Mouse (Mus musculus): ENCODE results near the gene Acpp. TPM values are rescaled to one million over a fixed set of nuclear protein-coding genes. Genes with fewer than 3 reads are reported as not detected.
A peak's percentile ranks its signal among the peaks of the same experiment; 100 is the strongest.

The Acpp gene
- polyA plus RNA-seq, 1 experiment from 2014 or later, result 0.08 TPM

GRCm38 (mm10) chr9:104282536-104282935 lies 55.0 kb downstream of the Acpp start:
- Histone ChIP-seq H3K9me3 (no peaks in the 10 kb centered on the region), H3K36me3 (no peaks in the 10 kb centered on the region), H3K27me3 (ENCODE audit: insufficient read depth, poor library complexity, severe bottlenecking) (peaks cover 4% of the 10 kb centered on the region; the same call in 1 of the 2 replicates), H3K4me3 (no peak overlapping the region), H3K4me1 (no peaks in the 10 kb centered on the region), H3K27ac (no peak overlapping the region)
- no peak for DNase-seq (ENCODE audit: low spot score)
- 49% methylated on average over 8 of the region's 8 CpGs for WGBS

DNA sequence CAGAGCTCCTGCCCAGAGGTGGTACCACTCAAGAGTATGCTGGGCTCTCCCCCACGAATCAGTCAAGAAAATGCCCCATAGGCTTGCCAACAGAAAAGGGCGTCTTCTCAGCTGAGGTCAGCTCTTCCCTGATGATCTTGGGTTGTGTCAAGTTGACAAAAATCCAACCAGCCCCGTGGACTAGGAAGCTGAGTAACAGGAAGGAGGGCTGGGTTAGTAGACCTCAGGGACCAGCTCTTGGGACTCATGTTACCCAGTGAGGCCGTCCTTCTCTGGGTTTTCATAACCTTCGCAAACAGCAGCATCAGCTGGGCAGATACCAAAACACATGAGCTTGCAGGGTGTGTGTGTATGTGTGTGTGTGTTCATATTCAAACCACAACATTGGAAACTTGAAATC lies 55.8 kb downstream of the Acpp start:
- Histone ChIP-seq H3K36me3 (no peaks in the 10 kb centered on the region), H3K4me1 (no peaks in the 10 kb centered on the region), H3K27me3 (ENCODE audit: insufficient read depth, poor library complexity, severe bottlenecking) (peaks cover 4% of the 10 kb centered on the region; the same call in 1 of the 2 replicates), H3K27ac (no peak overlapping the region), H3K4me3 (no peak overlapping the region), H3K9me3 (no peaks in the 10 kb centered on the region)
- no peak for DNase-seq (ENCODE audit: low spot score)
- 72% methylated on average over 5 of the region's 5 CpGs for WGBS

GRCm38 (mm10) chr9:104280725-104281495 lies 56.6 kb downstream of the Acpp start:
- H3K9me3 ChIP-seq, result no peaks in the 10 kb centered on the region
- 73% methylated on average over 8 of the region's 8 CpGs for WGBS
- H3K36me3 ChIP-seq, result no peaks in the 10 kb centered on the region
- no peak for DNase-seq (ENCODE audit: low spot score)
- no peak overlapping the region for H3K27ac ChIP-seq
- no peaks in the 10 kb centered on the region for H3K4me1 ChIP-seq
- peaks cover 4% of the 10 kb centered on the region; the same call in 1 of the 2 replicates for H3K27me3 ChIP-seq (ENCODE audit: insufficient read depth, poor library complexity, severe bottlenecking)
- no peak overlapping the region for H3K4me3 ChIP-seq

DNA sequence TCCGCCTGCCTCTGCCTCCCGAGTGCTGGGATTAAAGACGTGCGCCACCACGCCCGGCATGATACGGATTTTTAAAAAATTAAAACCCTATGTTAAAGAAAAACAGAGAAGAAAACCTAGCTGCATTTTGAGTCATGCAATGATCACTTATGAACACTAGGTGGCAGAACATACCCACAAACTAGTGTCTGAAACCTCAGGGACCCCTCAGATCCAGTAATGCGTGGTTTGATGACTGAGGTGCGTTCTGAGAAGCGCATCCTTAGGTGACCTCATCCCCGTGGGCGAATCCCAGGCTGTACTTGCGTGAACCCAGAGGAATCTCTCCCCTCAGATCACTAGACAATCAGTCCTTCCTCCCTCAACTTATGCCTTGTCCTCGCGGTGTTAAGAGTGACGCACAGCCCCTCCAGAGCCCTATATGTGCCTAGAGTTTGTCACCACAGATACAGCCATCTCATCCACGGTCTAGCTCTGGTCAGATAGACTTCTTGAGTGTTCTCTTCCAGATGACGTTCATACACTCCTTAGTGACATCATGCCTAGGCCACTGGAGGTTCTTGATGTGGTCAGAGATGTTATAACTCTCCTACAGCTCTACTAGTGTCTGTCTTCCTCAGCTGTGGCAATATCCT lies 59.9 kb downstream of the Acpp start:
- Histone ChIP-seq H3K27me3 (ENCODE audit: insufficient read depth, poor library complexity, severe bottlenecking) (peaks cover 9% of the 10 kb centered on the region; the same call in 1 of the 2 replicates), H3K27ac (no peak overlapping the region), H3K4me1 (no peaks in the 10 kb centered on the region), H3K9me3 (no peaks in the 10 kb centered on the region), H3K4me3 (no peak overlapping the region), H3K36me3 (no peaks in the 10 kb centered on the region)
- DNase-seq (ENCODE audit: low spot score), result no peak
- 25% methylated on average over 18 of the region's 18 CpGs for WGBS

DNA sequence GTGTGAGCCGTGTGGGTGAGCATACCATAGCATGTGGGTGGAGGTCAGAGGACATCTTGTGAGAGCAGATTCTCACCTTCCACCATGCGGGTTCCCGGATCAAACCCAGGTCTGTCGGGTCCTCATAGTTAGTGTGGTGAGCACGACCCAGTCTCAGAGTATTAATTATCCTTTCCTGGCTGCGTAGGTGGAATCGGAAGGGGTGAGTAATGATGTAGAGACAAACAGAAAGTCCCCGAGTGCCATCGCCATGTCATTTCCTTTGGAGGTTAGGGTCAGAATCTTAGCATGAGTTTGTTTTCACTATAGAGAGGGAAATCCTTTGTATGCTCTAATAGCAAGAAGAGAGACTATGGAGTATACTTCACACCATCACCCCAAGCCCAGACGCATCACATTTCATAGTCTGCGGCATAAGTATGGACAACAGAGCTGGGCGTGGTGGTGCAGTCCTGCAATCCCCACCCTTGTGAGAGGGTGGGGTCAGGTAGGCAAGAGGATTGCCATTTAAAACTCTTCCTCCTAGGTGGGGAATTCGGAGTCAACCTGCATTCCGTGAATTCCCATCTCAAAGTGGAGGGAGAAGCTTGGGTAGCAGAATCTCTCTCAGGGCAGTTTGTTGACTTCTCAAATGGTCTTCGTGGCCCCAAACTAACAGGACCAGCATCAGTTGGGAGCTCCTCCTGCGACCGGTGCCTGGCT lies 62.3 kb downstream of the Acpp start:
- Histone ChIP-seq H3K27ac (no peak overlapping the region), H3K27me3 (ENCODE audit: insufficient read depth, poor library complexity, severe bottlenecking) (peaks cover 9% of the 10 kb centered on the region; the same call in 1 of the 2 replicates), H3K36me3 (no peaks in the 10 kb centered on the region), H3K4me1 (no peaks in the 10 kb centered on the region), H3K9me3 (no peaks in the 10 kb centered on the region), H3K4me3 (no peak overlapping the region)
- no peak for DNase-seq (ENCODE audit: low spot score)
- 80% methylated on average over 17 of the region's 17 CpGs for WGBS

DNA sequence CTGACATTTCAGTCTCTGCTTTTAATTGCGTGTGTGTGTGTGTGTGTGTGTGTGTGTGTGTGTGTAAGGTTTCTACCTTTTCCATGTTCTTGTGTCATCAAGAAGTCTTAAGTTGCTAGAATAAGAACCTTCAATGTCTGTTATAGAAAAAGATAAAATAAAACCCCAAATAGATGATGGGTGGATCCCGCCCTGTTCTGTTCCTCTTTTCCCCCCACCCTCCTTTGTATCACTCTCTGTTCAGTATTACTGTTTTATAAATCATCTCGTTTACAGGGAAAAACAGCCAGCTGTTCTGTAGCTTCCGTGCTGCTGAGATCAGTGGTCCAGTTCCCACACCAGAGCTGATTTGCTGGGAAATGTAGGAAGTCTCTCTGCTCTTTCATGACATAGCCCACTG lies 65.5 kb downstream of the Acpp start:
- no peak for DNase-seq (ENCODE audit: low spot score)
- 71% methylated on average over 4 of the region's 4 CpGs for WGBS
- Histone ChIP-seq H3K27ac (no peak overlapping the region), H3K9me3 (no peaks in the 10 kb centered on the region), H3K4me3 (no peak overlapping the region), H3K27me3 (ENCODE audit: insufficient read depth, poor library complexity, severe bottlenecking) (0 out of 2 replicates have a peak, but pooled peaks cover 5% of the 10 kb centered on the region), H3K4me1 (no peaks in the 10 kb centered on the region), H3K36me3 (no peaks in the 10 kb centered on the region)

GRCm38 (mm10) chr9:104271642-104272041 lies 65.9 kb downstream of the Acpp start:
- WGBS, result 79% methylated on average over 4 of the region's 4 CpGs
- 0 out of 2 replicates have a peak, but pooled peaks cover 5% of the 10 kb centered on the region for H3K27me3 ChIP-seq (ENCODE audit: insufficient read depth, poor library complexity, severe bottlenecking)

DNA sequence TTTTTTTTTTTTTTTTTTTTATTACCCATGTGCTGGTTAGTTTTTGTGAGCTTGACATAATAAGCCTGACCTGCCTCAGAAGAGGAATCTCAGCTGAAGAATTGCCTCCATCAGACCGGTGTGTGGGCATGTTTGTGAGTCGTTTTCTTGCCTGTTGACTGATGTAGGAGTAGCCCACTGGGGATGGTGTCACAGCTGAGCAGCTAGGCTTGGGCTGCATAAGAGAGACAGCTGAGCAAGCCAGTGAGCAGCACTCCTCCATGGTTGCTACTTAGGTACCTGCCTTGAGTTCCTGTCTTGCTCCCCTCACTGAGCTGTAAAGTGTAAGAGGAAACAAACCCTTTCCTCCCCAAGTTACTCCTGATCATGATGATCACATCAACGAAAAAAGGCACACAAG lies 67.6 kb downstream of the Acpp start:
- no peaks in the 10 kb centered on the region for H3K4me1 ChIP-seq
- H3K27ac ChIP-seq, result no peak overlapping the region
- H3K4me3 ChIP-seq, result no peak overlapping the region
- no peaks in the 10 kb centered on the region for H3K9me3 ChIP-seq
- DNase-seq (ENCODE audit: low spot score), result peak; percentile 53
- no peaks in the 10 kb centered on the region for H3K27me3 ChIP-seq (ENCODE audit: insufficient read depth, poor library complexity, severe bottlenecking)
- H3K36me3 ChIP-seq, result no peaks in the 10 kb centered on the region
- 72% methylated on average over 3 of the region's 3 CpGs for WGBS

More at GRCm38 (mm10) chr9:104271642-104272041, 65.9 kb downstream of the Acpp start:
- DNase-seq (ENCODE audit: low spot score), result peak; percentile 58
- Histone ChIP-seq H3K36me3 (no peaks in the 10 kb centered on the region), H3K9me3 (no peaks in the 10 kb centered on the region), H3K27ac (no peak overlapping the region), H3K4me3 (no peak overlapping the region), H3K4me1 (no peaks in the 10 kb centered on the region)

DNA sequence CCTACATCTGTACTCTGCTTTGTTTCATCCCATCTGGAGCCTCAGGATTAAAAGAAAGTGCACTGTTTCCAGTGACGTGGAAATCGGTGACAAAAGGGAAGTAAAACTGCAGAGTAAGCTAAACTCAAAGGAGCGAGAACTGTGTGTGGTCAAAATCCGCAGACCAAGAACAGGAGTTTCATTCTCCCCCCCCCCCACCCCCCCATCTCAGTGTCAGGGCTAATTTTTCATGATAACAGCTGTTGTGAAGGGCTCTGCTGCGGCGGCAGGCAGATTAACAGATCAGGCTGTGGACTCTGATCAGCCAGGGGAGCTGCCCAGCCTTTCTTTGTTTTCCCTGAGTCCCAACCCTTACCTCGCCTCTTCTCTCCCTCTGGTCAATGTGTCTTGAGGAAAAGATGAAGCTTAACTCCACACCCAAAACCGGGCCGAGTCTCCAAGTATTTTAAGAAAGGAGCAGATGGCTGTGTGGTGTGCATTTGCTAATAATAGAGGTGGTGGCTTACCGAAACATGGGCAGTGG lies 68.1 kb downstream of the Acpp start:
- Histone ChIP-seq H3K27ac (no peak overlapping the region), H3K36me3 (no peaks in the 10 kb centered on the region), H3K4me3 (no peak overlapping the region), H3K9me3 (no peaks in the 10 kb centered on the region), H3K4me1 (no peaks in the 10 kb centered on the region), H3K27me3 (ENCODE audit: insufficient read depth, poor library complexity, severe bottlenecking) (no peaks in the 10 kb centered on the region)
- DNase-seq (ENCODE audit: low spot score), result no peak
- WGBS, result 55% methylated on average over 10 of the region's 10 CpGs

GRCm38 (mm10) chr9:104264567-104264966 lies 73.0 kb downstream of the Acpp start:
- H3K4me3 ChIP-seq, result no peak overlapping the region
- no peaks in the 10 kb centered on the region for H3K27me3 ChIP-seq (ENCODE audit: insufficient read depth, poor library complexity, severe bottlenecking)
- H3K36me3 ChIP-seq, result no peaks in the 10 kb centered on the region
- H3K9me3 ChIP-seq, result no peaks in the 10 kb centered on the region
- WGBS, result 66% methylated on average over 2 of the region's 2 CpGs
- H3K27ac ChIP-seq, result no peak overlapping the region
- H3K4me1 ChIP-seq, result peaks cover 13% of the 10 kb centered on the region; the same call in 1 of the 2 replicates
- no peak for DNase-seq (ENCODE audit: low spot score)

GRCm38 (mm10) chr9:104262823-104263352 lies 74.7 kb downstream of the Acpp start, which contains the start of gene Dnajc13:
Dnajc13 (minus strand) TSS chr9:104262930.
- WGBS, result under 1% methylated on average over 59 of the region's 60 CpGs
- Histone ChIP-seq H3K27me3 (ENCODE audit: insufficient read depth, poor library complexity, severe bottlenecking) (no peaks in the 10 kb centered on the region), H3K4me3 (peak within 1 kb of the TSS; percentile 99), H3K36me3 (no peaks in the 10 kb centered on the region), H3K9me3 (no peaks in the 10 kb centered on the region), H3K27ac (peak within 1 kb of the TSS; percentile 96), H3K4me1 (peaks cover 13% of the 10 kb centered on the region; the same call in 1 of the 2 replicates)
- DNase-seq (ENCODE audit: low spot score), result peak; percentile 98

GRCm38 (mm10) chr9:104262016-104262762 lies 75.4 kb downstream of the Acpp start:
- H3K4me1 ChIP-seq, result peaks cover 13% of the 10 kb centered on the region; the same call in 1 of the 2 replicates
- peak; percentile 89 for DNase-seq (ENCODE audit: low spot score)

More at GRCm38 (mm10) chr9:104262016-104262762, 75.4 kb downstream of the Acpp start:
- no peaks in the 10 kb centered on the region for H3K36me3 ChIP-seq
- H3K4me3 ChIP-seq, result peak overlapping the region; percentile 99
- no peaks in the 10 kb centered on the region for H3K9me3 ChIP-seq
- peak overlapping the region; percentile 96 for H3K27ac ChIP-seq
- whole genome bisulfite sequencing, result under 1% methylated on average over 35 of the region's 46 CpGs
- H3K27me3 ChIP-seq (ENCODE audit: insufficient read depth, poor library complexity, severe bottlenecking), result no peaks in the 10 kb centered on the region

Data from heart, embryonic 10.5 days (tissue).